Mouse (Mus musculus): ENCODE data around the gene Hs3st4.

- TF ChIP-seq EP300 (IDR thresholded peaks at IDR 0.05; ENCODE audit: low read depth), result no peak
- TF ChIP-seq CTCF (IDR thresholded peaks at IDR 0.05; ENCODE audit: low read depth), result no peak
Measured at GRCm38 (mm10) chr7:124163301-124163700, 180.6 kb downstream of the Hs3st4 start.

Measured in liver, embryonic 14.5 days (tissue).